31 mouse cellular contexts compared by ENCODE assay signal in the genomic region with DNA sequence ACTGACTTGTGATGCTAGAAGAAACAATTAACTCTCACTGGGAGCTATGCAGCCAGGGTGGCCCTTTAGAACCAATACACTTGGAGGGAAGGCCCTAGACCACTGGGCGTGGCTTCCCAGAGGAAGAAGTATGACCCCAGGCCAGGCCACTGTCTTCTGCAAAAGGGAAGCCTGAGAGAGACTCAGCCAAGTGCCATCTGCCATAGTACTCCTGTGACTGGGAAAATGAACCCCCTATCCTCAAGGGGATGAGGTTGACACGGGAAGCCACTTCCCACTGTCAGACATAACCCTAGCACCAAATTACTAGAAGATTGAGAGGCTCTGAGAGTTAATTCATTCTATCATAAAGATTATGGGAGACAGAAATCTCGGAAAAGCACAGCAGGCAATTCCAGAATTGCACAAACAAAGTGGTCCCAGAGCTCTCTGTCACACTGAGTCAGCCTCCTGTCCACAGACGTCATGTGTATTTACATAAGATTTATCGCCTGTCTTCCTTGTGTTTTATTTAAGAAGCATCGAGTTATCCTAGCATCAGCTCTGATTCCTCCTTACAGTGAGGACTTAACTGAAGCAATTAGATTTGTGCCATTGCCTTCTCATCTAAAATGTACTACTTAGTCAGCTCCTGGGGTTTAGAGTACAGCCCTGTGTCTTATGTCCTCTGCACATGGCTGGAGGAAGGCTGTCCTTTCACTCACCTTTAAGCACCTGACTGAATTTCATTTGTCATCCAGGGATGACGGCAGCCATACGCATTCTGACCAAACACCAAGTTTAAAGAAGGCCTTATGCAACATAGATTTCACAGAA.
DNase-seq lines count a peak whose midpoint lies in the region; ATAC-seq lines count a peak whose summit lies in the region.
"Had no signal": no experiment of that assay in that cellular context is flagged by ENCODE, and none has a peak within 500 bp of the region (broad histone marks: within the 10 kb centered on the region; RNA-seq: fewer than 3 reads in every experiment).

No protein-coding gene starts in this region.

- H3K4me1 ChIP-seq in kidney, embryonic 15.5 days, result peaks cover 19% of the 10 kb centered on the region
- H3K4me1 ChIP-seq in kidney, embryonic 16.5 days (ENCODE audit: insufficient read depth, low read length), result peaks cover 15% of the 10 kb centered on the region
- peaks cover 23% of the 10 kb centered on the region for H3K4me1 ChIP-seq in neural tube, embryonic 13.5 days (replicated peaks)
- H3K4me1 ChIP-seq in forebrain, embryonic 10.5 days, result peaks cover 11% of the 10 kb centered on the region
- H3K4me1 ChIP-seq: forebrain, embryonic 12.5 days; midbrain, embryonic 12.5 days had no signal

- 0 out of 2 replicates have a peak overlapping the region, but pooled peaks have one; percentile 13 for H3K27ac ChIP-seq in kidney, embryonic 15.5 days
- H3K27ac ChIP-seq in kidney, embryonic 16.5 days (ENCODE audit: low read length), result no peak overlapping the region
- no peak overlapping the region for H3K27ac ChIP-seq in neural tube, embryonic 13.5 days (replicated peaks)
- H3K27ac ChIP-seq in forebrain, embryonic 10.5 days, result no peak overlapping the region
- H3K27ac ChIP-seq: forebrain, embryonic 12.5 days; layer of hippocampus, adult 2 months; limb, embryonic 13.5 days; lung, embryonic 15.5 days; midbrain, embryonic 12.5 days; stomach, postnatal 0 days had no signal

- ATAC-seq in frontal cortex, adult (ENCODE audit: low TSS enrichment), result peak; percentile 18
- no peak for ATAC-seq in kidney, embryonic 15.5 days (replicated peaks; ENCODE audit: low FRiP score)
- no peak for ATAC-seq in kidney, embryonic 16.5 days (ENCODE audit: low FRiP score, low TSS enrichment)
- ATAC-seq in neural tube, embryonic 13.5 days (ENCODE audit: low read depth), result peak; percentile 60; the same call in 1 of the 2 replicates
- ATAC-seq: Patski had no signal

- H3K9ac ChIP-seq in kidney, embryonic 15.5 days, result no peak overlapping the region
- no peak overlapping the region for H3K9ac ChIP-seq in kidney, embryonic 16.5 days (replicated peaks; ENCODE audit: low read length)
- H3K9ac ChIP-seq in neural tube, embryonic 13.5 days, result no peak overlapping the region
- H3K9ac ChIP-seq: forebrain, embryonic 12.5 days; limb, embryonic 13.5 days; lung, embryonic 15.5 days; midbrain, embryonic 12.5 days had no signal

- 48% methylated on average over 8 of the region's 8 CpGs for WGBS in kidney, embryonic 15.5 days
- 44% methylated on average over 8 of the region's 8 CpGs for WGBS in kidney, embryonic 16.5 days
- WGBS in neural tube, embryonic 13.5 days, result 48% methylated on average over 8 of the region's 8 CpGs
- WGBS in forebrain, embryonic 10.5 days, result 81% methylated on average over 8 of the region's 8 CpGs

- H3K4me2 ChIP-seq in kidney, embryonic 15.5 days, result no peak overlapping the region
- H3K4me2 ChIP-seq in kidney, embryonic 16.5 days (replicated peaks; ENCODE audit: low read depth, low read length), result no peak overlapping the region
- H3K4me2 ChIP-seq in neural tube, embryonic 13.5 days, result no peak overlapping the region
- H3K4me2 ChIP-seq: forebrain, embryonic 12.5 days; heart, embryonic 11.5 days; limb, embryonic 13.5 days; liver, embryonic 11.5 days; lung, embryonic 15.5 days; midbrain, embryonic 12.5 days had no signal

- H3K36me3 ChIP-seq in kidney, embryonic 15.5 days, result no peaks in the 10 kb centered on the region
- no peaks in the 10 kb centered on the region for H3K36me3 ChIP-seq in kidney, embryonic 16.5 days (ENCODE audit: insufficient read depth, low read length)
- H3K36me3 ChIP-seq in neural tube, embryonic 13.5 days, result no peaks in the 10 kb centered on the region
- no peaks in the 10 kb centered on the region for H3K36me3 ChIP-seq in forebrain, embryonic 10.5 days (replicated peaks)
- H3K36me3 ChIP-seq: forebrain, embryonic 12.5 days; limb, embryonic 13.5 days; lung, embryonic 15.5 days; midbrain, embryonic 12.5 days had no signal

- H3K27me3 ChIP-seq in kidney, embryonic 15.5 days, result no peaks in the 10 kb centered on the region
- no peaks in the 10 kb centered on the region for H3K27me3 ChIP-seq in kidney, embryonic 16.5 days (ENCODE audit: insufficient read depth, low read length)
- H3K27me3 ChIP-seq in neural tube, embryonic 13.5 days, result 0 out of 2 replicates have a peak, but pooled peaks cover 3% of the 10 kb centered on the region
- no peaks in the 10 kb centered on the region for H3K27me3 ChIP-seq in forebrain, embryonic 10.5 days (ENCODE audit: poor library complexity, severe bottlenecking)
- H3K27me3 ChIP-seq: forebrain, embryonic 12.5 days; limb, embryonic 13.5 days; lung, embryonic 15.5 days; megakaryocyte, embryonic 14.5 days; midbrain, embryonic 12.5 days; Patski had no signal

- no peaks in the 10 kb centered on the region for H3K9me3 ChIP-seq in kidney, embryonic 15.5 days (replicated peaks)
- no peaks in the 10 kb centered on the region for H3K9me3 ChIP-seq in kidney, embryonic 16.5 days (ENCODE audit: low read length)
- H3K9me3 ChIP-seq in neural tube, embryonic 13.5 days, result no peaks in the 10 kb centered on the region
- H3K9me3 ChIP-seq in forebrain, embryonic 10.5 days, result no peaks in the 10 kb centered on the region
- H3K9me3 ChIP-seq: forebrain, embryonic 12.5 days; limb, embryonic 13.5 days; lung, embryonic 15.5 days; megakaryocyte, embryonic 14.5 days; midbrain, embryonic 12.5 days had no signal

- no peak for DNase-seq in frontal cortex, postnatal 25 days (ENCODE audit: low spot score in 2 of 2)
- DNase-seq in MN1 (ENCODE audit: low spot score), result peak; percentile 29
- no peak for DNase-seq in forebrain, embryonic 10.5 days (ENCODE audit: extremely low spot score, low spot score)
- no peak for DNase-seq in layer of hippocampus, postnatal 14 days (ENCODE audit: low spot score in 2 of 2)
- DNase-seq: adrenal gland, postnatal 10 days; cerebellum, adult 8-10 months; cerebellum, postnatal 36 days; gastrocnemius, postnatal 25 days; heart, adult 18-20 months; heart, postnatal 4 days; kidney, adult 2 months; kidney, postnatal 25 days; lung, postnatal 36 days; right cerebral cortex, postnatal 4 days; thymus, adult 18-20 months; thymus, postnatal 25 days had no signal

- H3K4me3 ChIP-seq in kidney, embryonic 15.5 days (replicated peaks), result no peak overlapping the region
- no peak overlapping the region for H3K4me3 ChIP-seq in kidney, embryonic 16.5 days (ENCODE audit: low read length)
- H3K4me3 ChIP-seq in neural tube, embryonic 13.5 days, result no peak overlapping the region
- H3K4me3 ChIP-seq in forebrain, embryonic 10.5 days, result no peak overlapping the region
- H3K4me3 ChIP-seq: erythroblast, embryonic 14.5 days; forebrain, embryonic 12.5 days; layer of hippocampus, adult 2 months; limb, embryonic 13.5 days; lung, embryonic 15.5 days; megakaryocyte, embryonic 14.5 days; midbrain, embryonic 12.5 days had no signal

Comparison
In these comparisons a context has a peak if more than half of its experiments do, and no peak if none do; other contexts are left out.
1. ATAC-seq: peak in frontal cortex, adult (single experiment) and neural tube, embryonic 13.5 days (single experiment); none in kidney, embryonic 15.5 days (single experiment) and kidney, embryonic 16.5 days (single experiment).